Mouse (Mus musculus): ENCODE measurements around the gene Ggcx.

DNA sequence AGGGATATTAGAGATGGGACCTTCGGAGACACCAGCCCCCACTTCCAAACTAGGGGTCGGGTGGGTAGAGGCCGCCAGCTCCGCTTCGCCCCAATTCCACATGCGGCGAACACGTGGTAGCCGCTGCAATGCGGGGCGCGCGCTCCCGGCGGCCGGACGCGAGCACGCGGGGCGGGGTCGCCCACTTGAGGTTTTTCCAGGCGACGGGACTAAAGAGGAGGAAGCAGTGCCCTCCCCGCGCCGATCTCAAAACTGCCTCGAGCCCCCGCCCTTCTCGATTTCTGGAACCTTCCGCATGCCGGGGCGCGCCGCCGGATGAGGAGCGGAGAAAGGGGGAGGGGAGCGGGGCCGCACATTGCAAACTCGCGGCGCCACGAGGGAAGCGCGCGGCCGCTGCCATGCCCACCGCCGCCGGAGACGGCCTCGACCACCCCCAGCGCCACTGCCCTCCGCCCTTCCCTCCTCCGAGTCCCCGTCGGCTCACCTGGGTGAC lies 24.8 kb downstream of the Ggcx start:
- TF ChIP-seq POLR2A (IDR thresholded peaks at IDR 0.05; ENCODE audit: borderline replicate concordance, extremely low read depth, insufficient read depth, insufficient read length, poor library complexity, severe bottlenecking) (peak; percentile 39; the same call in 1 of the 2 replicates), CTCF (IDR thresholded peaks at IDR 0.05; ENCODE audit: borderline replicate concordance, extremely low read depth, insufficient read depth, insufficient read length) (no peak)
